Mouse (Mus musculus) layer of hippocampus, adult 2 months (tissue): ENCODE results near the gene Gm20696. TPM values are rescaled to one million over a fixed set of nuclear protein-coding genes. Genes with fewer than 3 reads are reported as not detected.

Experiments
- DNase-seq, 2 experiments: peaks; one replicate each; pipeline ENCODE4 v3.0.0; 2022; ENCODE audit warnings: low spot score in 2 of 2
- H3K27ac ChIP-seq: fragments of 200-600 bp; 2 replicates; pipeline ENCODE4 v1.8.1; 2022
- H3K4me3 ChIP-seq: fragments of 200-600 bp; 2 replicates; pipeline ENCODE4 v1.8.1; 2022; ENCODE audit warnings: mild to moderate bottlenecking
- CTCF ChIP-seq: fragments of 200-600 bp; conservative IDR thresholded peaks from 2 replicates; pipeline ENCODE4 v1.8.1; 2022; ENCODE audit warnings: antibody characterized with exemption, mild to moderate bottlenecking, moderate library complexity
- total RNA-seq, 2 experiments: library from RNA; stranded (reverse); gene quantifications; 2 replicates each; pipeline ENCODE4 v1.2.3; 2021

Gene Gm20696
- total RNA-seq, 2 experiments from 2014 or later = 6.2 to 7.3 TPM

DNA sequence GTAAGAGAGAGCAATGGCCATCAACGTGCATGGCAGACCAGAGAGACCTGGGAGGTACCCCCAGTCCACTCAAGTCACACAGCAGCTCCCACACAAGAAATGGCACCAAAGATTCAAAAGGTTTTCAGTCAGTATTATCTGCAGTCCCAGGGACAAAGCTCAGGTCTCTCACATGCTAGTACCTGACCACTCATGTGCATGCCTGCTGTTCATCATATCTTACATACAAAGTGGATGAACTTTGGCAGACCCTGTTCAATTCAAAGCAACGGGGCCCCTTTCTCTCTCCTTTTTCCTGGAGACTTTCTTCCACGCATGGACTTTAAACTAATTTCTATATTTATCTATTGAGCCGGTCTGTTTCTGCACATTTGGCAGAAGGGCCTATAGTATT, 404.9 kb downstream of the Gm20696 start:
- no peak for DNase-seq
- H3K27ac ChIP-seq = no peak overlapping the region
- TF ChIP-seq CTCF = no peak
- no peak overlapping the region for H3K4me3 ChIP-seq

DNA sequence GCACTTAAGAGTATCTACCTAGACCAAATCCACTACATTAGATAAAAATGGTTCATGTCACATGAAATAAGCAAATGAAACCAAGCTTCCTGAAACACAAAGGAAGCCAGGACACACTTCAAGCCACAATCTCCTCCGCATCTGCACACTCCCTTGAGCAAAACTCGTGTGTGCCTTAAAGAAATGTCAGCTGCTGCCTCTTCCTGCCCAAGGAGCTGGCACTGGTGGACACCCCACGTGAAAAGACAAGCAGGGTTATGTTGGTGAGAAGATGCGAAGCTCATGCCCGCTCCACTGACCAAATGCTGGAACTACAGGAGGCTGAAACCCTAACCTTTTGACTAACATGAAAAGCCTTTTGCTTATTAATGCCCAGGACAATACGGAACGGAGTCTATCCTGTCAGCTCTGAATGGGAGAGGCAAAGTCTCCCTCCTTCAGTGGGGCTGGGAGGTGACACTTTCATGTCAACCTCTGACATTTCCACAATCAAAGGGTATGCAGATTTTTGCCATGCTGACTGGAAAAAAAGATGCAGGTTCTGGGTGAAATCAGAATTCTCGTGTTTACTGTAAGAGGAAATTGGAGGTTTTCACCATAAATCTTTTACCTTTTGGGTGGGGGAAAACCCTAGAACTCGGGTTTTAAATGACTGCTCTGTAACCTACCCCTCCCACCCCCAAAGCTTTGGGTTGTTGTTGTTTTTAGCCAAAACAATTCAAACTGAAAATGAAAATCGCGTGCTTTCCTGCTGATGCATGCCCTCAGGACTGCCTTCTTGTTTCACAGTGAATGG, 405.5 kb downstream of the Gm20696 start:
- no peak for DNase-seq
- Histone ChIP-seq H3K4me3 (no peak overlapping the region), H3K27ac (no peak overlapping the region)
- TF ChIP-seq CTCF = 0 out of 2 replicates have a peak, but pooled peaks have one; percentile 5

DNA sequence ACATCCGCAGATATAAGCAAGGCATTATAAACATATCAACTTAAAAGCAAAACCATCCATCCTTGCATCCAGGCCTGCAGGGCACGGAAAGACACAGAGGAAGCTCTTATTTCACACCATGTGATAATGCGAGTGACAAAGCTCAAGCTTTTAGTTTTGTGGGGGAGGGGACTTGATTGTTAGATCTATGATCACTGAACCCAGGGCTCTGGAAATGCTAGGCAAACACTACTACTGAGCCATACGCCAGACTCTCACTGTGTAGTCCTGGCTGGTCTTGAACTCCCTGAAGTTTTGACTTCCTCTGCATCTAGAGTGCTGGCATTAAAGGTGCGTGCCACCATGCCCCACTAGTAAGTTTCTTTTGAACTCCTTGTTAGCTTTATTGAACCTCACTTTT, 408.3 kb downstream of the Gm20696 start:
- H3K4me3 ChIP-seq = no peak overlapping the region
- TF ChIP-seq CTCF = no peak
- DNase-seq = no peak
- H3K27ac ChIP-seq = no peak overlapping the region

DNA sequence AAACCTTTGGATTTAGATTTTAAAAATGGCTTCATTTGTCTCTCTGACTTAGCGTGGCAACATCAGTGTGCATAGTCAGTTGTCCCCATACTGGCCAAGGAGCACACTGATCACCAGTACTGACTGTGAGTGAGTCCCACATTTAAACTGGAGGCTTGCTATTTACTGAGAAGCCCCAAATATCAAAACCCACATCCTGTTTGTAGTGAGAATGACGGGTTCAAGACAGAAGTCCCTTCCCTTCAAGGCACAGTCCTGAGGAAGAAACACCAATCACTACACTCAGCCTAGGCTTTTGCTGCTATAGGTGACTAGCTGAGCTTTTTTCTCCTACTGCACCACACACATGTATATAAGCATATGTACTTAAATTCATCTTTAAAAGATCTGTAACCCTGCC, 408.9 kb downstream of the Gm20696 start:
- H3K27ac ChIP-seq = no peak overlapping the region
- no peak for DNase-seq
- TF ChIP-seq CTCF = no peak
- H3K4me3 ChIP-seq = no peak overlapping the region

DNA sequence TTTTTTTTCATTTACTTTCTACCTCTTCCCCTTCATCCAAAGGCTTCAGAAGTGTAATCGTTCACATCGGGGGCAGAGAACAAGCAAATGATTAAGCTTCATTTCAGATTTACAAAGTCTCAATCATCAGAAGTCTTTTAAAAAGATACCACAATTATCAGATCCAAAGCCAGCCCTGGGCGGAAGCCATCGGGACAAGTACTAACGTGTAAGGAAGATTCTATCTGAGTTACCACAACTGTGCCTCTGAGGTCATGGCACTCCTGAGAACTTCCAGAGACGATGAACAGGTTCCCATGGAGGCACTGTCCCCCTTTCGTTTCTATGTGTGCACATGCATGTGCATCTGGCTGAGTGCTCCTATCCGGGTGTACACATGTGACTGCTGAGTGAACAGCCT, 413.3 kb downstream of the Gm20696 start:
- no peak overlapping the region for H3K27ac ChIP-seq
- DNase-seq = no peak
- H3K4me3 ChIP-seq = no peak overlapping the region
- TF ChIP-seq CTCF = no peak

DNA sequence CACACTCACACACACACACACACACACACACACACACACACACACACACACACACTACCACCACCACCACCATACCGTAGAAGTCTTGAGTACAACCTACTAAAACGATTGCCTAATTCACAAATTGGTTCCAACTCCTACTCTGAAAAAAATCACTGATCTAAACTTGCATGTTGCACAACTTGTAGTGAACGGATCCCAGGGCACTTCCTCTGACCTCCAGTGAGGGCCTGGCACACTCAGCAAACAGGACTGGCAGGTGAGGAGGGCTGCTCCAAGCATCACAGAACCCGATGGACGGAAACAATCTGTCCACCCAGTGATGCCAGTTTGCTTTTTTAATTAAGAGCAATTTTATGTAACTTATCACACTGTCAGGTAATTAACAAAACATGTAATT, 413.8 kb downstream of the Gm20696 start:
- H3K27ac ChIP-seq = no peak overlapping the region
- DNase-seq = no peak
- no peak for TF ChIP-seq CTCF

DNA sequence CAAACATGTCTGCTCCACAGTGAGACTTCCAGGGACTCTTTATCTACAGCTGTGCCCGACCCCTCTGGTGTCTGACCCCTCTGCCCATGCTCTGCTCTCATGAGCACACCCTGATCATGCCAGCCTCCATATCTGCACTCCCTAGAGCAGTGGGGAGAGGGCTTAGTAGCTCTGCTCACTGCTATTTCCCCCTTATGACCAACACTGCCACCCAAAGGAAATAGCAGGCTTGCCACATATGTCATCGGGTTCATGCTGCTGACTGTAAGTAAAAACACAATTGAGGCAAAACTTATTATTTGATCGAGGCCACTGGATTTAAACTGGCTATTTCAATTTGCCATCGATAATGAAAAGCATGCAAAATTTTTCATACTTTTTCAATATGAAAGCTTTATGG, 414.7 kb downstream of the Gm20696 start:
- Histone ChIP-seq H3K4me3 (no peak overlapping the region), H3K27ac (no peak overlapping the region)
- DNase-seq = no peak
- TF ChIP-seq CTCF = peak; percentile 63

More for the DNA sequence above, 413.8 kb downstream of the Gm20696 start:
- no peak overlapping the region for H3K4me3 ChIP-seq

DNA sequence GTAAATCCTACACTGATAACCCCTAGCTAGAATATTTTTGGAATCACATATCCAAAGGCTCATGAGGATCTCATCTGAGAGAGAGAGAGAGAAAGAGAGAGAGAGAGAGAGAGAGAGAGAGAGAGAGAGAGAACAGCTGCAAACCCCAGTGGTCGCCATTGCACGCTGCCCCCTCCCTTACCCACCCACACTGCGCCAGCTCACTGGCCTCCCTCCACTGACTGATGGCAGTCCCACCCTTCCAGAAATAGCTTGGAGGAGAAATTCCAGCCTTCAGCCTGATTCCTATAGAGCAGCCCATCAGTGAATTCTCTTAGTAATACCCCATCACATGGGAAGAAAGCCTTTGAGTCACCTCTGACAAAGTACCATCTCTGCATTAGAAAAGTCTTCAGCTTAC, 415.4 kb downstream of the Gm20696 start:
- DNase-seq = no peak
- no peak overlapping the region for H3K4me3 ChIP-seq
- no peak for TF ChIP-seq CTCF
- no peak overlapping the region for H3K27ac ChIP-seq

DNA sequence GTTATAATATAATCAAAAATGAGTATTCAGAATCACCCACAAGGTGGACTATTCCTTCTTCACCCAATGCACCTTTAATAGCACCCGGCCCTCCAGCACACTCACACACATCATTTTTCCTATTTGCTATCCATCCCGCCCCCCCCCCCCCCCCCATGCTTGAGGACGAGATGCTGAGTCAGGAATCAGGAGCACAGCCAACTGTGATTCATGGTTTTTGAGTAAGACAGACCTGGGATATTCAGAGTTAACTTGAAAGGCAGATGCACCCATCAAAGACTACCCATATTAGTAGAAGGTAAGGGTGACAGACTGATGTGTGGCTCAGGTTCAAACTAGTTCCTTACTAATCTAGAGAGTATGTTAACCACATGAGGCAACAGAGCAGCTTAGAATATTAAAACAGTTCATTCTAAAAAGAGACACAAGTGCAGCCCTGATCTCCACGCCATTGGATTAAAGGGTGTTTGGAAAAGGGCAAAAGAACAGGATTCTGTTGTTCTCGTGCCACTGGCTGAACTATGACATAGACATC, 417.0 kb downstream of the Gm20696 start:
- no peak overlapping the region for H3K27ac ChIP-seq
- DNase-seq = no peak
- no peak for TF ChIP-seq CTCF
- H3K4me3 ChIP-seq = no peak overlapping the region

DNA sequence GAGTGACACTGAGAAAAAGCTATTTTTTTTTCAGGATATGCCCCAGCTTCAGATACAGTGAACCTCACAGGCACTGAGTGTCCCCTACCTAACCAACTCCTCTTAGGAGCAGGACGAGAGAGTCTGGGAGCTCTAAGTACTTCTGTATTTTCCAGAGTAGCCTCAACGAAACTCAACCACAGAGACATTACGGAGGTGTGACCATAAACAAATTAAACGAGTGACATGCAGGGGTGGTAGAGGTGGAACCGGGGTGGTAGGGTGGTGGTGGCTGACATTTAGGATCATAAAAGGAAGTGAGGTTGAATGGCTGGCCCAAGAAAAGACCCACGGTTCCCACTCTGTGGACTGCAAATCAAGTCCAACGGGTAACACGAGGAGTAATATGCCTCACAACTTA, 418.2 kb downstream of the Gm20696 start:
- no peak for DNase-seq
- TF ChIP-seq CTCF = no peak
- Histone ChIP-seq H3K27ac (no peak overlapping the region), H3K4me3 (no peak overlapping the region)

DNA sequence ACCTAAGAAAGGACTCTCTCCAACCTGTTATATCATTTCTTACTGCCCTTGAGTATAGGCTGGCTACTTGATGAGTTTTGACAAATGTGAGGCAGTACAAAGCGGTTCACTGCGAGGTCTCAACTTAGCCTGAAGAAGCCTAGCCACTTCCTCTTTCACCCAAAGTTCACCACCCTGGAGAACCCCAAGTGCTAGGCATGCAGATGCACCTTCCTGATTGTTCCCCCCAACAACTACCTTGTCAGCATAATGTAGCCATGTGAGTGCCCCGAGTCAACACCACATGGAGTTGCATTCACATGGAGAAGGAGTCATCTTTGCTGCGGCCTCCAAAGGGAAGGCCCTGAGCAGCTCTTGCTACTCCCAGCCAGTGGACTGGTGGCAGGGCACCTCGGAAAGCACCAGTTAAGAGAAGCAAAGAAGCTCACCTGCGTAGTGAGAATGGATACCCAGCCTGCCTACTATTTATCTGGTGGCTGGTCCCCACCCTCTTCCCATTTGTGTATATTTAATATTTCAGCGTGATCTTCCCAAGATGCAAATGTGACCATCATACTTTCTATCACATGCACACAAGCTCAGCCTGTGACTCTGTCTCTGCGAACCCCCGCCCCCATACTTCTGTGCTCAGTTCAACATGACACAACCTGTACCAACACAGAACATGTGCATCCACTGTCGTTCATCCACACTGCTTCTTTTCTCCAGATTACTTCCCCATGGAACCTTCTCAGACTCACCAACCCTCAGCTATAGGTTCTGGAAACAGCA, 424.8 kb downstream of the Gm20696 start:
- no peak for DNase-seq
- no peak for TF ChIP-seq CTCF
- Histone ChIP-seq H3K4me3 (no peak overlapping the region), H3K27ac (no peak overlapping the region)

DNA sequence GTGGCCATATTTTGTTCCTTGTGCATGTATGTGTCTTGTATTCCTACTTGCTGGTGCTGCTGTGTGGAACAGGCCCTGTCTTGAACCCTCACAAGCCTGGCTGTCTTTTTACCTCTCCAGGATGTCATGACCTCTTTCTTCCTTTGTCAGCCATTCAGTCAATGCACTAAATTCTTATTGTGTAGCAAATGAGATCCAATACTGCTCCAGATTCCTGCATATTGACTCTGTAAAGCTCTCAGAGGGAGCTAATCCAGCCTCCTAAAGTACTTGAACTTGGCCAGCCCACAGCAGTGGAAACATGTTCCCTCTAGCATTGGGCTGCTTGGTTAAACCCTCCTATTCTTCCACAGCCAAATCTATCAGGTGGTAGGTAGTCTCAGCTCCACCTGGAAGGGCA, 425.8 kb downstream of the Gm20696 start:
- H3K4me3 ChIP-seq = no peak overlapping the region
- no peak for DNase-seq
- no peak for TF ChIP-seq CTCF
- no peak overlapping the region for H3K27ac ChIP-seq

DNA sequence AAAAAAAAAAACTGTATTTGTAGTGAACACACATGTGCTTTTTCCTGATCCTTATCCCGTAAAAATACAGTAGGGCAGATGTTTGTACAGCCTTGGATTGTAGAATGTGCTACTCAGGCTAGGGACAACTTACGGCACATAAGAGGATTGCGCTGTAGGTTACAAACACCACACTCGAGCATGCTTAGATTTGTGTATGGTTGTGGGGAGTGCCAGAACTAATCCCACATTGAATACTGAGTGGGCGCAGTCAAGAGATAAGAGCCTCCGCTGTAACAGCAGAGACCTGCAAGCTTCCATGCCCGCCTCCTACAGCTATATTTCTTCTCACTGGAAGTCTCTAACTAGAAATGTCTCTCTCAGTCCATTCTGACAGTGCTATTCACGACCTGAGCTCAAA, 431.0 kb downstream of the Gm20696 start:
- TF ChIP-seq CTCF = no peak
- Histone ChIP-seq H3K4me3 (no peak overlapping the region), H3K27ac (no peak overlapping the region)
- DNase-seq = no peak
